Mouse (Mus musculus): ENCODE results near the gene 2010300C02Rik.
"Not testable (repeated sequence)": the region's sequence is repeated elsewhere in the genome, so short reads cannot be mapped to it uniquely, and the experiment has no call there.

Gene 2010300C02Rik

GRCm38 (mm10) chr1:37630412-37631210 is 89.3 kb downstream of the 2010300C02Rik start:
- DNase-seq (ENCODE audit: low read depth in 2 of 2, low spot score in 2 of 2): no peak

DNA sequence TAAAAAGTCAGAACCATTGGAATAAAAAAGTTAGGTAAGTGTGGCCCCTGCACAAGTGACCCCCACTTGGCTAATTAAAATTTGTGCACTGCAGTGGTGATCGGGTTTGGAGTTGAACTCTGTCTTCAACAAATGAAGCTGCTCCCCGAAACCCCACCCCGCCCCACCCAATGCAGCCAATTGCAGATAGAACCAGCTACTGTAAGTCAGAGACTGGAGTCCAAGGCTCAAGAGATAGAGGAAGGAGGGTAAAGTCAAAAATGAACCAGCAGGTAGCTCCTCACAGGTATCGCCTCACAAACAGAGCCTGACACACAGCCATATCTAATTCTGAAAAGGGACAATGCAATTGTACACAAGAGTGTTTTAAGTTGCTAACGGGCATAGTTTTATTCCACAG is 90.0 kb downstream of the 2010300C02Rik start:
- DNase-seq (ENCODE audit: low read depth in 2 of 2, low spot score in 2 of 2): no peak

DNA sequence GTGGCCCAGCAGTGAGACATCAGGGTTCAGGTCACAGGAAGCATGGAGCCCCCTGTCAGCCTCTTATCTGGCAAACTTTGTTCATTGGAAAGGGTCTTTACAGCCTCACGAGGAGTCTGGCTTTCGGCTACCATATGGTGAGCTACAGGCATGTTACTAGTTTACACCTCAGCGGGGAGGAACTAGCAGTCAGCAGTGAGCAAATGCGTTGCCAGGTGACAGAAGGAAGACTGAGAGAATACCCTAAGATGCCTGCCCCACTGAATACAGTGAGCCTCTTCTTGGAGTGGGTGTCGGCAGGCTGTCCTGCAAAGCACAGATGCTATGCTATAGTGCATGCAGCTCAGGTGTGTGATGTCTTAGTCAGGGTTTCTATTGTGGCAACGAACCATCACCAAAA is 91.1 kb downstream of the 2010300C02Rik start:
- no peak for DNase-seq (ENCODE audit: low read depth in 2 of 2, low spot score in 2 of 2)

GRCm38 (mm10) chr1:37624185-37624584 is 95.7 kb downstream of the 2010300C02Rik start:
- DNase-seq (ENCODE audit: low read depth in 2 of 2, low spot score in 2 of 2): peak; percentile 39 to 44

DNA sequence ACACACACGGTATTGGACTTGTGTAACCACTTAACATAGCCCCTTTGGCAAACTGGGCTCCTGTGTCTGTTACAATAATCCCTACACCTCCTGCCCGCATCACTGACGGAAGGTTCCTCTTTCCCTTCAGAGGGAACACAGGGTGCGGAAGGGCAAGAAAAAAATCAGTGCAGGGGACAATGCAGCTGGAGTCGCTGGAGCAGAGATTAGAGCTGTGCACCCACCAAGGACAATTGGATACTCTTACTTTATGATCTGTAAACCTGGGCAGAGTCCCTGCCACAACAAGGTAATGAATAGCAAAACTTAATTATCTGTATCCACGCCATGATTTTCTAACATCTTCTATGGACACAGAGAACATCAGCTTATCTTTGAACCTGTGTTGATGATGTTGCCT is 97.8 kb downstream of the 2010300C02Rik start:
- DNase-seq (ENCODE audit: low read depth in 2 of 2, low spot score in 2 of 2): no peak

GRCm38 (mm10) chr1:37619542-37619941 is 100.3 kb downstream of the 2010300C02Rik start:
- DNase-seq (ENCODE audit: low read depth in 2 of 2, low spot score in 2 of 2): no peak

DNA sequence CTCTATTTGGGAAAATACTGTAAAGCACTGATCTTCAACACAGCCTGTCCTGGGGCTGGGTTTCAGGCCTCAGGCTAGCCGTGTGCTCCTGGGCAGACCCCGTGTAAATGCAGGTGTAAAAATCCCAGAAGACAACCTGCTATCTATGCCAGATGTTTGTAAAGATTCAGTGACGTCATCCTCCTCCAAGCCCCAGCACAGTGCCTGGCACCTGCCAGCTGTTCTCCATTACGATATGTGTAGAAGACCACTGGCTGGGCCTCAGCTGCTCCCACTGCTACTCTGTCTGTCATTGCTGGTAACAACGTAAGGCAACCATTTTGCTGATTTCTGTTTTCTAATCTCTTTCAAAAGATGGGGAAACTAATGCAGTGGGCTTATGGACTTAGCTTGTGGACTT is 102.8 kb downstream of the 2010300C02Rik start:
- DNase-seq (ENCODE audit: low read depth in 2 of 2, low spot score in 2 of 2): no peak

DNA sequence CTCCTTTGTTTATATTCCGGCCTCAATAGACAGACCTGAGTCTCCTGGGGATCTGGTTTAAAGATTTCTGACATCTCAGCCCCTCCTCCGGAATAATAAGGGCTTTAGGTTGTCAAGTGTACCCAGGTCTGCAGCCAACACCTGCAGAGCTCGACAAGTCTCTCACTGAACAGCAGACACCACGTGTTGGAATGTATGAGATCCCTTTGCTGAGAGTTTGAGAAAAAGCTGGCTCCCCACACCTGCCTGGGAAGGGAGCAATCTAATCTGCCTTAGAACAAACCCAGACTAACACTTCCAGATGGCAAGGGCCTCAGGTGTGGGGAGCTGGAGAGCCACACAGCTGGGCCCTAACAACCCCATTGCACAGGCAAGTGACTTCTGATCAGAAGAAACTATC is 103.3 kb downstream of the 2010300C02Rik start:
- no peak for DNase-seq (ENCODE audit: low read depth in 2 of 2, low spot score in 2 of 2)

- DNase-seq (ENCODE audit: low read depth in 2 of 2, low spot score in 2 of 2): no peak
Measured at GRCm38 (mm10) chr1:37615290-37616040, 104.4 kb downstream of the 2010300C02Rik start.

- peak; percentile 9 to 34 for DNase-seq (ENCODE audit: low read depth in 2 of 2, low spot score in 2 of 2)
Measured at GRCm38 (mm10) chr1:37614836-37615235, 105.0 kb downstream of the 2010300C02Rik start.

DNA sequence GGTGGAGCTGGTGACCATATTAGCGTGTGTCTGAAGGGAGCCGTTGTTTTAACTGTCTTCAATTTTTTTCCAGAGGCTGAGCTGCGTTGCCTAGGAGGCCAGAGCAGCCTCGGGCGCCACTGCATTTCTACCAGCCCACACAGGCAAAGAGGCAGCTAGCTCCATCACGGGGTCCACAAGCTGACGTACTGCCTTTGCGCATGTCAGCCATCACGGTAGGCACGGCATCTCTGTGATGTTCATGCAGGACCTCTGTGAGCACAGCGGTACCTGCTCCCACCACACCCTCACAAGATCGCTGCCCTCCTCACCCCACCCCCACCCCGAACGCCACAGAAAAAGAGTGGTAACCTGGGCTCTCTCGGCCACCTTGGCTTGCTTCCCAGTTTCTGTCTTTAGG is 105.8 kb downstream of the 2010300C02Rik start:
- DNase-seq (ENCODE audit: low read depth in 2 of 2, low spot score in 2 of 2): peak; percentile 47 to 56

DNA sequence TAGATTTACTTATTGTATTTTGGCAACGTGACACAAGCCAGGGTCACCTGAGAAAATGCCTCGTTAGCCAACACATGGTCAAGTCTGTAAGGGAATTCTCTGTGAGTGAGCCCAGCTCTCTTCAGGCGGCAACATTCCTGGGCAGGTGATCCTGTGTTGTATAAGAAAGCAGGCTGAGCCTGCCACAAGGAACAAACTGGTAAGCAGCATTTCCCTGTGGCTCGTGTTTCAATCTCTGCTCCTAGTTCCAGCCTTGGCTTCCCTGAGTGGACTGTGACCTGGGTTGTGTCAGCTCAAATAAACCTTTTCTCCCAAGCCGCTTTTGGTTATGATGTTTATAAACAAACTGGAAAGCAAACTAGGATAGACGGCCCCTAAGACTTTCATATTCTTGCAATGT is 108.9 kb downstream of the 2010300C02Rik start:
- no peak for DNase-seq (ENCODE audit: low read depth in 2 of 2, low spot score in 2 of 2)

DNA sequence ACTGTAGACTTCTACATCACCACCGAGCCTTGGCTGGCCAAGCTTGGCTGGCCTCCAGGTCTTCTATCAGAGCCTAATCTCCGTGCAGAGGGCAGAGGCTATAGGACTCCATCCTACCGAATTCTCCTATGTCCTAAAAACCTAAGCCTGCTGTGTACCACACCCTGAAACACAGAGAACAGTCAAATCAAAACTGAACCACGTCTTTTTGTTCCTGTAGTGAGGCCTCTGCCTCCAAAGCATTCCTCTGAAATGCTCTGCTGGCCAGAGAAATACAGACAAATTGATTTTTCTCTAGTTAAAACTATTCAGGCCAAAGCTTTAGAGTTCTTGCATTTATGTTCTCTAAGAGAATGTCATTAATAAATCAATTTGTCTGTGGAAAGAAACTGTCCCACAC is 109.6 kb downstream of the 2010300C02Rik start:
- DNase-seq (ENCODE audit: low read depth in 2 of 2, low spot score in 2 of 2): no peak

GRCm38 (mm10) chr1:37605694-37606093 is 114.2 kb downstream of the 2010300C02Rik start:
- not testable (repeated sequence) for DNase-seq (ENCODE audit: low read depth in 2 of 2, low spot score in 2 of 2)

- DNase-seq (ENCODE audit: low read depth in 2 of 2, low spot score in 2 of 2): no peak
Measured at GRCm38 (mm10) chr1:37603206-37603605, 116.7 kb downstream of the 2010300C02Rik start.

GRCm38 (mm10) chr1:37602268-37602667 is 117.6 kb downstream of the 2010300C02Rik start:
- DNase-seq (ENCODE audit: low read depth in 2 of 2, low spot score in 2 of 2): no peak

- DNase-seq (ENCODE audit: low read depth in 2 of 2, low spot score in 2 of 2): no peak
Measured at GRCm38 (mm10) chr1:37601461-37601860, 118.4 kb downstream of the 2010300C02Rik start.

- no peak for DNase-seq (ENCODE audit: low read depth in 2 of 2, low spot score in 2 of 2)
Measured at GRCm38 (mm10) chr1:37600640-37601175, 119.2 kb downstream of the 2010300C02Rik start.

DNA sequence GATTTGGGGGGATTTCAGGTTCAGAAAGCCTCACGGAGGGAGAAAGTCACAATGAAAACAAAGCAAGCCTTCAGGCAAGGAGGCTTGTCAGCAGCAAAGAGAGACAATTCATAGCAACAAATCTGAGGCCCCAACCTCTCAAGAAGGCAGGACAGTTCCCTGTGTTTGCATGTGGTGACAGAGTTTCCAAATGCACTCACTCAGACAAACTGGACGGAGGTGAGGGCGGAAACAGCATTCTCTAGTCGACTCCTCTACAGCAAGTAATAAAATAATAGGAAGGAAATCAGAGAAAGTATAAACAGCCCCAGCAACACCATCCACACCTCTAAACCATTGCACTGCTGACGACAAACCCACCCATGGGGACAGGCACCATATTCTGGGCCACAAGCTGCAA is 120.9 kb downstream of the 2010300C02Rik start:
- no peak for DNase-seq (ENCODE audit: low read depth in 2 of 2, low spot score in 2 of 2)

- DNase-seq (ENCODE audit: low read depth in 2 of 2, low spot score in 2 of 2): not testable (repeated sequence)
Measured at GRCm38 (mm10) chr1:37594812-37595211, 125.1 kb downstream of the 2010300C02Rik start.

- DNase-seq (ENCODE audit: low read depth in 2 of 2, low spot score in 2 of 2): peak; percentile 2 to 33
Measured at GRCm38 (mm10) chr1:37585809-37586480, 133.9 kb downstream of the 2010300C02Rik start.
